Mouse (Mus musculus): ENCODE data around the gene Inppl1.

DNA sequence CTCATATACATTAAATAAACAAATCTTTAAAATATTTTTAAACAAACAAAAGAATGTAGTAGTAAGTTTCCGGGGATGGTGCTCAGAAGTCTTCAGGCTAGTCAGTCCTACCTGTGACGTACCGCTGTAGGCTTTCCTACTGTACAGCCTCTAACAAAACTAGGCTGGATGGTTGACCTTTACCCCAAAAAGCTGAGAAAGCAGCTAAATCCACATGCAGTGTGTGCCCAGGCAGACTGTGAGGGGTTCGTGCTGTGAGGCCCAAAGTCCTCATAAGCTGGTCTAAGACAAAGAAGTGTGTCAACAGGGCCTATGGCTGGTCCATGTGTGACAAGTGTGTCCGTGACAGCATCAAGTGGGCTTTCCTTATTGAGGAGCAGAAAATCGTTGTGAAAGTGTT, 14.8 kb upstream of the Inppl1 start:
- TF ChIP-seq CTCF (IDR thresholded peaks at IDR 0.05; ENCODE audit: low read depth, low read length) (no peak), TAL1 (conservative IDR thresholded peaks at IDR 0.05; ENCODE audit: low read depth, low read length) (no peak), GATA1 (IDR thresholded peaks at IDR 0.05; ENCODE audit: borderline replicate concordance, low read length) (no peak)

Data from G1E (cell line).